Mouse (Mus musculus): ENCODE measurements at regions not wholly inside any gene's neighbourhood (a gene's known extent, or its start where the extent isn't known, plus 50 kb on each side); places are given as distances from the start of the nearest gene placed in this dataset.
"Not testable (repeated sequence)": the region's sequence is repeated elsewhere in the genome, so short reads cannot be mapped to it uniquely, and the experiment has no call there.

DNA sequence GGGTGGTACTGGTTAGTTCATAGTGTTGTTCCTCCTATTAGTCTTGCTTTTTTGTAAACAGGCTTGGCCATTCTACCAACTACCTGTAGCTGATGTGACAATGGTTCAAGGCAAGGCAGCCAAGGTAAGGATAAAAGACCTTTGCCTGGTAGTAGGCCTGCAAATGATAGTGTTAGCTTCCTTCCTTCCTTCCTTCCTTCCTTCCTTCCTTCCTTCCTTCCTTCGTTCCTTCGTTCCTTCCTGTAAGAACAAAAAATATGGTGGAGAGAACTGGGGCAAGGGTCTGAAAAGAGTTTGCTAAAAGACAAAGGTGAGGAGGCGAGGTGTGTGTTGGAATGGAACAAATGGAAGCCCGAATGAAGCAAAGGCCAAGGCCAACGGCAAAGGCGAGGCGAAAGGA lies 84.8 kb upstream of the Ezh2 start:
- DNase-seq (ENCODE audit: low spot score) = not testable (repeated sequence)

DNA sequence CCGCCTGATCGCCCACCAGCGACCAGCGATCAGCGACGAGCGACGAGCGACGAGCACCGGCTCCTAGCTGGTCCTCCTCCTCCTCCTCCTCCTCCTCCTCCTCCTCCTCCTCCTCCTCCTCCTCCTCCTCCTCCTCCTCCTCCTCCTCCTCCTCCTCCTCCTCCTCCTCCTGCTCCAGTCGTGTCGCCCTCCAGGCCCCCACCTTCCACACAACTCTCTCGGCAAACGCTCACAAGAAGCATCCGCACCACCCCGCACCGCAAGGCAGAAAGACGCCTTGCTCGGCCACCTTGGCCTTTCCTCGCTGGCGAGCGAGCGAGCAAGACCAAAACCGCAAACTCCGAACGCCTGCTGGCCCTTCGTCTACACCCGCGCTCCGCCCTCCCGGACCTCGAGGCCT lies 77.6 kb upstream of the Ezh2 start:
- peak; percentile 55 for DNase-seq (ENCODE audit: low spot score)

DNA sequence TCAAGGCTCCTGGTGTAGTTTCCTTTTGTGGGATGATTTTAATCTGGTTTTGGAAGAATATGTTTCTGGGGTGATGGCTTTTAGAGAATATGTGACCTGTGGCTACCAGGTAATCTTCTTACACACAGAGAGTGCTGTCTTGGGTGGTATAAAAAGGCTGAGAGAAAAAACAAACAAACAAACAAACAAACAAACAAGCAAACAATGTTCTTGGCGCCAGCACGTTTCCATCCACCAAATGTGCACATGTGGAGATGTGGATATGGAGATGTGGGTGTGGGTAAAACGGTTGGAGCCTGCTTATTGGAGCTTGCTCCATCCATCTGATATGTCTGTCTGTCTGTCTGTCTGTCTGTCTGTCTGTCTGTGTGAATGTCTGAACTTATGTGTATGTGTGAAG lies 57.7 kb upstream of the Ezh2 start:
- DNase-seq (ENCODE audit: low spot score) = peak; percentile 44

DNA sequence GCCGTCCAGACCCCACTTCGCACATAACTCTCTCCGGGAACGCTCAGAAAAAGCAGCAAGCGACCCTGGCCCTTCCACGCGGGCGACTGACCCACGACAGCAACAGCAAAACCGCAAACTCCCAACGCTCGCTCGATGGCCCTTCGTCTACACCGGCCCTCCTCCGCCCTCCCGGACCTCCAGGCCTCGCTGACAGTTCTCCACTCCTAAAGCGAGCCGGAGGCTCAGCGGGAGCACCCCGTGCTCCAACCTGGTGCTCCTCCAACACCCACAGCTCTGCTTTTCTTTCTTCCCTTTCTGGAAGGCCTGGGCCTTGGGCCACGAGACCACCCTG lies 56.2 kb upstream of the Ezh2 start:
- DNase-seq (ENCODE audit: low spot score) = not testable (repeated sequence)

DNA sequence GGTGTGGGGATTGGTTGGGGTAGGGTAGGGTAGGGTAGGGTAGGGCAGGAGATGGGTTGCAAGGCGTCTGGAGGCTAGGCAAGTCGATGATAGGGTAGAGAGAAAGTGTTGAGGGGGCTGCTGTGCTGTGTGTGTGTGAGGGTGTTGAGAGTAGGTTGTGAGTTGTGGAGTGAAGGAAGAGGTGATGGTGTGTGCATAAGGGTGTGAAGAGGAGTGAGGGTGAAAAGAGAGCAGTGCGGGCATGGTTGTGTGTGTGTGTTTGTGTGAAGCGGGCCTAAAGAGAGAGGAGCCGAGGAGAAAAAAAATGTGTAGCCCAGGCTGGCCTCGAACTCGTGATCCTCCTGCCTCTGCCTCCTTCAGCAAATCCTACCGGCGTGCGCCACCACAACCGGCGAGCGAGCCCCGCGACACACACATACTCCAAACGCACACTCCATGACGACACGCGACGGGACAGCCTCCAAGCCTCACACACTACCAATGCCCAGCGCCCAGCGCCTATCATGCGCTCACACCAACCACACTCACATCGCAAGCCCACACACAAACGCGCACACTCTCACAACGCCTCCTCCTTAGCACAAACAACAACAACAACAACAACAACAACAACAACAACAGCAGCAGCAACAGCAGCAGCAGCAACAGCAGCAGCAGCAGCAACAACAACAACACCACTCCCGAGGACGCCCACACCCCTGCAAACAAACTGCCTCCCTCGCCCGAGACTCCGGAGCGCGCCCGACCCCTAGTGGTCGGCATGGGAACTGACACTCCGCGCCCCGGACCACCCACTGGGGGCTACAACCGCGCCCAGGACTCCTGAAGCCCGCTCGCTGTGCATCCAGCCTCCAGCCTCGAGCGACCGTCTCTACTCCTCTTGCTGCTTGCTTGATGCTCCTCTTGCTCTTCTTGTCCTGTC lies 55.6 kb upstream of the Ezh2 start:
- DNase-seq (ENCODE audit: low spot score) = peak; percentile 97

DNA sequence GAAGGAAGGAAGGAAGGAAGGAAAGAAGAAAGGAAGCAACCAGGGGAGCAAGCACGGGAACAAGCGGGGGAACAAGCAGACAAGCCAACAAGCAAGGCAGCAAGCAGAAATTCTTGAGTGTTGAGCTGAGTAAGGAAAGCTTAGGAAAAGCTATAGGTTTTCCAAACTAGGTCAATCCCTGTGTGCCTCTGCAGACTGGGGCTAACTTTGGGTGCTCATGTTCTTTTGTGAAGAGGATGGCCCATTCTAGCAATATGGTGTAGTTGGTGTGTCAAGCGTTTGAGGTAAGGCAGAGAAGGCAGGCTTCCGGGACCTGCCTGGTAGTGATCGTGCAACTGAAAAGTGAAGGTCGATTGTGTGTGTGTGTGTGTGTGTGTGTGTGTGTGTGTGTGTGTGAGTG lies 54.8 kb upstream of the Ezh2 start:
- DNase-seq (ENCODE audit: low spot score) = no peak

DNA sequence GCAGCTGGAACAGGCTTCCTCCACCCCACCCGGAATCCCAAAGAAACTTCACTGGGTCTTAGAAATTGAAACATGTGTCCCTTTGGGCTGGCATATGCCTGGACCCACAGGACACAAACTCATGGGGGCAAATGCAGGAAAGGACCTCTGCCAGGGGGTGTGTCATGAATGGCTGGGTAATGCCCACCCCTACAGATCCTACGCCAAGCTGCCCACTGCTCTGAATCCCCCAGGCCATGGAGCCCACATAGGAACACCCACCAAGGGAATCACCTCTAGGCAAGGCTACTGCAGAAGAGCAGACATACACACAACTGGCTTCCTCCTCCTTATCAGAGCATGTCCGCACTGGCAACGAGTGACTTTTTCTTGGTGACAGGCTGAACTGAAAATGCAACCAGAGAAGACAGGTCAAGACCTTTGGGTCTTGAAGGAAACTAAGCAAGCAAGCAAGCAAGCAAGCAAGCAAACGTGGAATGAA lies 54.4 kb upstream of the Ezh2 start:
- peak; percentile 25 for DNase-seq (ENCODE audit: low spot score)

DNA sequence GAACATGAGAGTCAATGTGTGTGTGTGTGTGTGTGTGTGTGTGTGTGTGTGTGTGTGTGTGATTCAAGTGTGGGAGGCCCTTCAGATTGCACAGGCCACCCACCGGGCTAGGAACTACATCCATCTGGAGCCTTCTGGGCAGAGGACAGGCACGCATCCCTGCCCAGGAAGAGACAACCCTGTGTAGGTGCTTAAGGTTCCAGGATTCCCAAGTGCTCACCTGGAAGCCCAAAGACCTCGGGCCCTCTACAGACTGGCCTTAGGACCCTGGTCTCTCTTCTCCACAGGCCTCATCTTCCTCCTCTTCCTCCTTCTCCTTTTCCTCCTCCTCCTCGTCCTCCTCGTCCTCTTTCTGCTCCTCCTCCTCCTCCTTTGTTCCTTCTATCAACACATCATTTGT lies 53.8 kb upstream of the Ezh2 start:
- DNase-seq (ENCODE audit: low spot score) = no peak

DNA sequence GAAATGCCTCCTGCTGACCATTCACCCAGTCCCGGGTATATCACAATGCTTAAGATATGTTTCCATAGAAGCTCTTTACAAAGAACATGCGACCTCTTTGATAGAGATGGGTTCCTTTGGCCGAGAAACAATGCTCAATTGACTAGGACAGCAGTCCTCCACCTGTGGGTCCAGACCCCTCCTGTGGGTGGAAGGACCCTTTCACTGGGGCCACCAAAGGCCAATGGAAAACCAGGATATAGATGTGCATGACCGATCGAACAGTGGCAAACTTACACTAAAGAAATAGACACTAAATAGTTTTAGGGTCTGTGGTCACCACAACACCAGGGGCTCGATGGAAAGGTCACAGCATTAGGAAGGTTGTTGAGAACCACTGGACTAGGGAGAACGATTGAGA lies 53.2 kb upstream of the Ezh2 start:
- no peak for DNase-seq (ENCODE audit: low spot score)

DNA sequence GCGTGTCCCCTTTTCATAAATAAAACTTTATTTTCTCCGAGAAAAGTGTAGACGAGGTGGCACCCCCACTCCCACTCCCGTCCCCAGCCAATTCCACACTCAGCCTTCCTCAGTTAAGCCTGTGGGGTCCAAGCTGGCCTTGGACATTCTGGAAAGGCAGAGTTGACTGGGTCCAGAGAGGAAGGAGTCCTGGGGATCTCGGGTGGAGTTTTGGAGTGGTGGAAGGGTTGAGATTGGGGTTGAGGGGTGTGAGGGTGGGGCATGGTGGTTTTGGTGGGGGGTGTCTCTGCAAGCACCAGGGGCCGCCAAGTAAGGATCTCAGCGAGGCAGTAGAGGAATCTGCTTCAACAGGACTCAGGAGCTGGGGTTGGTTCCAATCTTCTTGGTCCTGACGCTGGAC lies 52.7 kb upstream of the Ezh2 start:
- DNase-seq (ENCODE audit: low spot score) = no peak

DNA sequence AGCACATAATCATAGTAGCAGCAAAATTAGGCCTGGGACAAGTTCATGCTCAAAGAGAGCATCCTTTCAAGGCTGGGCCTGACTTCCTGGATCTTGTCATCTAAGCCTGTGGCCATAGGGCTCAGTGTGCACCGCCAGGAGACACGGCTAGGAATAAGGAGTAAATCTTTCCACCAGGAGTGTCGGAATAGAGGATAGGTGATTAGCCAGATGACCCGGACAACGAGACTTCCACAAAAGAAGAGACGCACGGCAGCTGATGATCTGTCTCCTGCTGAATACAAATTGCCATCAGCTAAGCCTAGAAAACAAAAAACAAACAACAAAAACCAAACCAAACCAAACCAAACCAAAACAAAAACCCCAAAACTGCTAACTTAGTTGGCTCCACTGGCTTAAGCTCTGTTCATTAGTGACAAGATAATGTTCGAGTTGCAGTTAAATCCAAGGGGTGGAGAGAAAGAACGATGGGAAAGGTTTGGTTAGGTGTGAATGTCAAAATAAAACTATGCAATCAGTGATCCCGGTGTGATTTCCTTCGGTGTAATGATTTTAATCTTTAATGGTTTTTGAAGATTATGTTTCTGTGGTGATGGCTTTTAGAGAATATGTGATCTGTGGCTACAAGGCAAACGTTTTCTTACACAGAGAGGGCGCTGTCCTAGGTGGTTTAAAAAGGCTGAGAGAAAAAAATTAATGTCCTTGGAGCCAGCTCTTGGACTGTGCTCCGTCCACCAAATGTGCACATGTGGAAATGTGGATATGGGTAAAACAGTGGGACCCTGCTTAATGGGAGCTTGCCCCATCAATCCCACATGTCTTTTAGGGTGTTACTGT lies 51.8 kb upstream of the Ezh2 start:
- DNase-seq (ENCODE audit: low spot score) = no peak

DNA sequence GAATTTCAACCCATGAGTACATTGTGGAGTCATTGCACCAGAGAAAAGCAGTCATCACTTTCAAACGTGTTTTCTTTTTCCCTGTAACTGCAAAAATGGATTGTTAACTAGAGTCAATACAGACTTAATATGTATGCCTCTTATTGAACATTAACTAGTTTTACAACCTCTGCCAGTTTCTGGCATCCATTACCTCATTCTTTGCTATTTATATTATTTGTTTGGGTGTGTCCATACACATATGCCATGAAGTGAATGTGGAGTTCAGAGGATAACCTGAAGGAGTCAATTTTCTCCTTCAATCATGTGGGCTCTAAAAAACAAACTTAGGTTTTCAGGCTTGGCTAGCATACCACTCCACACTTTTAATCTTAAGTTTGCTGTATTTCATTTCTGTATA lies 50.9 kb upstream of the Ezh2 start:
- no peak for DNase-seq (ENCODE audit: low spot score)

All from urinary bladder, adult 2 months (tissue).